Mouse (Mus musculus): ENCODE measurements around the gene Aspm.

Gene Aspm

DNA sequence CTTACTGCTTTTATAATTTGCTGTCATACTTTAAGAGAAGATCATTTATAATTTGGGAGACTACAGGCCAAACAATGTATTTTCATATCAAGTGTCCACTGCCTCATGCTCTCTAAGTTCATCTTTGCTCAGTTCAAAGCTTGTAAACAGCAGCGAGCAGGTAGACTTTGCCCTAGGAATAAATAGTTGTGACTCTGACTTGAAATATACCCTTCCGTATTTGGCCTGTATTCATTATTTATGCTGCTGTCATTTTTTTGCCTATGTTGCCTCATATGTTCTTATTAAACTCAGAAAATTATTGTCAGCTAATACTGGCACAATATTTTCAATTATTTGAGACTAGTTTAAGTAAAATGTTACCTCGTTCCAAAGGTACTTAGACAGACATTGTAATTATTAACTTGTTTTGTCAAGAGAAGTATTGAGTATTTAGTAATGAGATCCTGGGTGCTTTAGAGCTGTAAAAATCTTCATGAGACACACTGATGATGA lies 46.7 kb downstream of the Aspm start, which contains the start of gene F13b:
F13b (plus strand) TSS at position 445 of the 495 bp plus-strand sequence.
- DNase-seq (ENCODE audit: low spot score) = no peak

GRCm38 (mm10) chr1:139514556-139514955 lies 60.0 kb downstream of the Aspm start:
- DNase-seq (ENCODE audit: low spot score) = no peak

Measured in retina, embryonic 14.5 days (tissue).